Mouse (Mus musculus) myocyte (in vitro differentiated cells): ENCODE measurements at regions not wholly inside any gene's neighbourhood (a gene's known extent, or its start where the extent isn't known, plus 50 kb on each side); places are given as distances from the start of the nearest gene placed in this dataset.

ENCODE experiments used
- CEBPB ChIP-seq: IDR thresholded peaks from 2 replicates; pipeline ENCODE4 v1.6.1; 2011; ENCODE audit warnings: mild to moderate bottlenecking, moderate library complexity; ENCODE audit not compliant: poor library complexity, insufficient read depth, severe bottlenecking
- E2F4 ChIP-seq: IDR thresholded peaks from one replicate; pipeline ENCODE4 v1.6.1; 2011; ENCODE audit warnings: mild to moderate bottlenecking, control low read depth, moderate library complexity; ENCODE audit not compliant: insufficient read depth
- MAX ChIP-seq: IDR thresholded peaks from one replicate; pipeline ENCODE4 v1.6.1; 2011; ENCODE audit warnings: low read depth, mild to moderate bottlenecking, control low read depth
- MYOD1 ChIP-seq, 3 experiments: IDR thresholded peaks; one replicate each; pipeline ENCODE4 v1.6.1; 2011; ENCODE audit warnings: control low read depth in 2 of 3, low read depth in 2 of 3, mild to moderate bottlenecking in 2 of 3, moderate library complexity in 1 of 3; ENCODE audit not compliant: insufficient read length in 2 of 3, control insufficient read depth in 1 of 3
- MYOG ChIP-seq, 3 experiments: IDR thresholded peaks; one replicate each; pipeline ENCODE4 v1.6.1; 2011; ENCODE audit warnings: control low read depth in 2 of 3, low read depth in 2 of 3, mild to moderate bottlenecking in 2 of 3; ENCODE audit not compliant: insufficient read length in 2 of 3, control insufficient read depth in 1 of 3, insufficient read depth in 1 of 3
- POLR2A ChIP-seq: IDR thresholded peaks from one replicate; pipeline ENCODE4 v1.6.1; 2011; ENCODE audit warnings: low read depth, mild to moderate bottlenecking, control low read depth, moderate library complexity; ENCODE audit not compliant: insufficient read length
- POLR2AphosphoS2 ChIP-seq: IDR thresholded peaks from one replicate; pipeline ENCODE4 v1.6.1; 2011; ENCODE audit warnings: low read depth, control low read depth; ENCODE audit not compliant: insufficient read length
- REST ChIP-seq: IDR thresholded peaks from one replicate; pipeline ENCODE4 v1.6.1; 2011; ENCODE audit warnings: mild to moderate bottlenecking, control low read depth, moderate library complexity; ENCODE audit not compliant: insufficient read depth, insufficient read length
- SRF ChIP-seq: IDR thresholded peaks from one replicate; pipeline ENCODE4 v1.6.1; 2011; ENCODE audit warnings: low read depth; ENCODE audit not compliant: control insufficient read depth, insufficient read length
- TCF12 ChIP-seq: IDR thresholded peaks from one replicate; pipeline ENCODE4 v1.6.1; 2011; ENCODE audit warnings: mild to moderate bottlenecking, control low read depth; ENCODE audit not compliant: poor library complexity, insufficient read depth, severe bottlenecking
- TCF3 ChIP-seq: IDR thresholded peaks from one replicate; pipeline ENCODE4 v1.6.1; 2011; ENCODE audit warnings: low read depth, control low read depth; ENCODE audit not compliant: insufficient read length
- USF1 ChIP-seq: IDR thresholded peaks from one replicate; pipeline ENCODE4 v1.6.1; 2011; ENCODE audit warnings: low read depth, mild to moderate bottlenecking, control low read depth, moderate library complexity

DNA sequence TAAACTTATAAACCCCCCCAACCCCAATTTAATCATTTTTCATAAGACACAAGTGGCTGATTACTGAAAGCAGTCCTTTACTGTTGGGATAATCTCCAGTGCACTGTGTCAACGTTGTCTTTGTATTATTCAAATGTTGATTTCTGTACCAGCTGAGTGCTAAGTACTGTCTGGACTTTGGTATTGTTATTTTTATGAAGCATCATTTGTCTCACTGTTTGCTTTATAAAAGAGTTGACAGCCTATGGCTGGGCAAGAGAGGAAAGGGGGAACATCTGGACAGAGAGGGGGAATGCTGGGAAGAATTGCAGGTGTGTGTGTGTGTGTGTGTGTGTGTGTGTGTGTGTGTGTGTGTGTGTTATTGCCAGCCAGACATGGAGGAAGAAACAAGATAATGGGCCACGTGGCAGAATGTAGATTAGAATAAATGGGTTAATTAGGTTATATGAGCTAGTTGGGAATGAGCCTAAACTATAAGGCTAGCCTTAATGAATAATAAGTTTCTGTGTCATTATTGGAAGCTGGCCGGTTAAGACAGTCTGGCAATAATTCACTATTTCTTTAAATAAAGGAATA lies 92.6 kb upstream of the Plcl2 start:
- no peak for TF ChIP-seq POLR2A
- no peak for TF ChIP-seq E2F4
- no peak for TF ChIP-seq MYOD1 (IDR thresholded peaks at IDR 0.05; ENCODE audit: control insufficient read depth in 1 of 3, insufficient read length in 2 of 3, low read depth in 2 of 3)
- no peak for TF ChIP-seq MYOG (IDR thresholded peaks at IDR 0.05; ENCODE audit: control insufficient read depth in 1 of 3, insufficient read depth in 1 of 3, insufficient read length in 2 of 3, low read depth in 2 of 3)
- no peak for TF ChIP-seq CEBPB
- TF ChIP-seq POLR2AphosphoS2, result no peak
- TF ChIP-seq MAX, result no peak
- TF ChIP-seq USF1, result no peak
- no peak for TF ChIP-seq SRF
- no peak for TF ChIP-seq TCF12
- TF ChIP-seq TCF3, result no peak
- TF ChIP-seq REST, result no peak
